Mouse (Mus musculus): ENCODE results near the gene Adam22.

DNA sequence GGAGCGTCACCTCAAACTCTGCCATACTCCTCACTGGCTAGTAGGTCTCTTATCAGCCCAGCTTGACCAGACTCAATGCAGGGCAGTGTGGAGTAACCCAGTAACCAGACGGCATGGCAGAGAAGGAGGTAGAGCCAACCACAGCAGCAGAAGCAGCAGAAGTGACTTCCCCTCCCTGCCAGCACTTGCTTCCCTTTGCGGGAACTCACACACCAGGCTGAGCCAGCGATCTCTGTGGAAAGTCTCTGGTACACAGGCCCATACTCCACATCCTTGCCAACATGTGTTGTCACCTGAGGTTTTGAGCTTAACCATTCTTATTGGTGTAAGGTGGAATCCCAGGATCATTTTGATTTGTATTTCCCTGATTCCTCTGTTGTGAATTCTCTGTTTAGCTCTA is 111.5 kb downstream of the Adam22 start:
- TF ChIP-seq POLR2A (IDR thresholded peaks at IDR 0.05; ENCODE audit: low read depth, low read length) (no peak), CTCF (conservative IDR thresholded peaks at IDR 0.05; ENCODE audit: insufficient read depth, insufficient read length, low read depth, low read length) (no peak)

All from kidney, adult 2 months (tissue).